Mouse (Mus musculus): ENCODE measurements around the gene Hhipl1. TPM values are rescaled to one million over a fixed set of nuclear protein-coding genes. Genes with fewer than 3 reads are reported as not detected.

Hhipl1 gene
- polyA plus RNA-seq, 1 experiment from 2014 or later, result 0.82 TPM

DNA sequence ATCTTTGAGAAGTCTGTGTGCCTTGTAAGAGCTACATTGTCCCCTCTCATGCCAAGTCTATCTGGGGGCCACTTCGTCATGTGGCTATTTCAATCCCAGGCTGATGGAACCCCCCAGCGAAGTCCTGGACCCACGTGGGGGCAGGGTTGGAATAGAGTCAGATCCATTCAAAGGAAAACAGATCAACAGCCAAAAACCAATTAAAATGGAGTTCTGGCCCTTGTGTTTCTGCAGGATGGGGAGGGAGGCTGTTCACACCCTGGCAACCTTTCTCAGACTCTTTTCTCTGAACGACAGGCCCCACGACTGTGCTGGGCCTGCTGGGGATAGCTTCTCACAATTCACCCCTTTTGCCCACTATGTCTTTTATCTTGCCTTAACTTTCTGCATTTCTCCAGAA is 20.3 kb downstream of the Hhipl1 start:
- WGBS, result 55% methylated on average over 5 of the region's 5 CpGs
- no peak overlapping the region for H3K9ac ChIP-seq
- no peaks in the 10 kb centered on the region for H3K36me3 ChIP-seq (ENCODE audit: insufficient read depth)
- no peak overlapping the region for H3K4me3 ChIP-seq (ENCODE audit: low read depth, low read length)
- DNase-seq (no peak), ATAC-seq (ENCODE audit: insufficient read depth) (no peak)
- peaks cover 44% of the 10 kb centered on the region for H3K27me3 ChIP-seq (ENCODE audit: insufficient read depth, low read length)
- no peak overlapping the region for H3K27ac ChIP-seq (ENCODE audit: low read depth)
- no peak overlapping the region for H3K4me2 ChIP-seq
- H3K4me1 ChIP-seq (ENCODE audit: insufficient read depth), result 0 out of 2 replicates have a peak, but pooled peaks cover 3% of the 10 kb centered on the region
- H3K9me3 ChIP-seq (ENCODE audit: low read depth, low read length), result no peaks in the 10 kb centered on the region
- no peak for TF ChIP-seq CTCF (IDR thresholded peaks at IDR 0.05; ENCODE audit: low read depth)

DNA sequence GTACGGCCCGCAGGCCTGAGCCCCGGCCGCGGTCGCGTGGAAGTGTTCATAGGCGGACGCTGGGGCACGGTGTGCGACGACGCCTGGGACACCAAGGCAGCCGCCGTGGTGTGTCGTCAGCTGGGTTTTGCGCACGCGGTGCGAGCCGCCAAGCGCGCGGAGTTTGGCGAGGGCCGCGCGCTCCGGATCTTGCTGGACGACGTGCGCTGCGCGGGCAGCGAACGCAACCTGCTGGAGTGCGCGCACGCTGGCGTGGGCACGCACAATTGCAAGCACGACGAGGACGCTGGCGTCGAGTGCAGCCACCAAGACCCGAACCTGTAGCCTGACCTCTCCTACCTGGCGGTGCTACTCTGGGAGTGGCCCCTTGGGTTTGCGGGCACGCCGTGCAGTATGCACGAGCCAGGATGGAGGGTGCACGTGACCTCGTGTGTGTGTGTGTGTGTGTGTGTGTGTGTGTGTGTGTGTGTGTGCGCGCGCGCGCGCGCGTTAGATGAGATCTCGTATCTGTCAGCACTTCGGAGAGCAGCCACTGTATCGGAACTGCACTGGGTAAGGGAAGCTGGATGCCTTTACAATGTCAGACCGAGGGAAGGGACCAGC is 21.9 kb downstream of the Hhipl1 start:
- H3K9me3 ChIP-seq (ENCODE audit: low read depth, low read length), result no peaks in the 10 kb centered on the region
- peak overlapping the region; percentile 39 for H3K4me3 ChIP-seq (ENCODE audit: low read depth, low read length)
- H3K27me3 ChIP-seq (ENCODE audit: insufficient read depth, low read length), result peaks cover 44% of the 10 kb centered on the region
- WGBS, result under 1% methylated on average over 66 of the region's 66 CpGs
- H3K27ac ChIP-seq (ENCODE audit: low read depth), result no peak overlapping the region
- ATAC-seq (ENCODE audit: insufficient read depth) (peak; percentile 44; the same call in 1 of the 2 replicates), DNase-seq (peak; percentile 74)
- TF ChIP-seq CTCF (IDR thresholded peaks at IDR 0.05; ENCODE audit: low read depth), result no peak
- H3K36me3 ChIP-seq (ENCODE audit: insufficient read depth), result no peaks in the 10 kb centered on the region
- H3K9ac ChIP-seq, result peak overlapping the region; percentile 16; the same call in 1 of the 2 replicates
- H3K4me1 ChIP-seq (ENCODE audit: insufficient read depth), result 0 out of 2 replicates have a peak, but pooled peaks cover 3% of the 10 kb centered on the region
- H3K4me2 ChIP-seq, result peak overlapping the region; percentile 75

DNA sequence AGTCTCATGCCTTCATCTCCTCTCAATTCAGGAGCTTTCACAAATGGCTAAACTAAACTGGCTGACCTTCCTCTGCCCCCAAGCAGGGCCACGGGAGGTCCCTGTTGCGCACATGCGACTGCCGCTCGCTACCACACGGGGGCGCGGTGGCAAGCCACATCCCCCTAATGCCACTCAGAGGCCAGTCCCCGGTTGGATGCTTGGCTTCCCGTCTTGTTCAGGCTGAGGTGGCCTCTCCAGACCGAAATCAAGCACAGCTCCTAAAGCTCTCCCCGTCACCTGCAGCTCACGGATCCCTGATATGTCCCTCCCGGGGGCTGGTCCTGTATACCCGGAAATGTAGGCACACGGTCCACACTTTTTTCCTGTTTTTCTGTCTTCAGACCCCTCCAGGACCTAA is 27.0 kb downstream of the Hhipl1 start:
- Histone ChIP-seq H3K9me3 (ENCODE audit: low read depth, low read length) (no peaks in the 10 kb centered on the region), H3K36me3 (ENCODE audit: insufficient read depth) (no peaks in the 10 kb centered on the region), H3K4me3 (ENCODE audit: low read depth, low read length) (peak overlapping the region; percentile 33), H3K9ac (no peak overlapping the region), H3K27me3 (ENCODE audit: insufficient read depth, low read length) (peaks cover 34% of the 10 kb centered on the region), H3K4me1 (ENCODE audit: insufficient read depth) (peaks cover 8% of the 10 kb centered on the region), H3K27ac (ENCODE audit: low read depth) (no peak overlapping the region), H3K4me2 (peak overlapping the region; percentile 100)
- peak; percentile 99 for TF ChIP-seq CTCF (IDR thresholded peaks at IDR 0.05; ENCODE audit: low read depth)
- 1% methylated on average over 16 of the region's 16 CpGs for WGBS
- ATAC-seq (ENCODE audit: insufficient read depth), result peak; percentile 45
- DNase-seq, result peak; percentile 94

DNA sequence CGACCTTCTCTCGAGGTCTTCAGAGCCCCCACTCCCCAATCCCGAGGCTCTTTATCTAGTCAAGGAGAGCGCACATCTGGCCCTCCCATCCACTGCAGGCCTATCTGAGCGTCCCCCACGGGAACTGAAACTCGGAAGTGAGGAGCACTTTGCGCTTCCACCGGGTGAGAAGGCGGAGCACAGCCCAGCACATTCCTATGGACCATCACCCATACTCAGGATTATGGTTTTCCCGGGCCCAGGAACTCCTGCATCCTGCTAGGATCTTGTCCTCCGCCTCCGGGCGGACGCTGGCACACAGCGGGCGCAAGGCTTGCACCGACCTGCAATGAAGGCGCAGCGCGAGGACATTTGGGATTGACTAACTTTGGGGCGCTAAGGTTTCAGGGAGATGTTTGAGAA is 27.4 kb downstream of the Hhipl1 start:
- H3K27ac ChIP-seq (ENCODE audit: low read depth), result peak overlapping the region; percentile 7; the same call in 1 of the 2 replicates
- peaks cover 29% of the 10 kb centered on the region for H3K27me3 ChIP-seq (ENCODE audit: insufficient read depth, low read length)
- peak overlapping the region; percentile 100 for H3K4me2 ChIP-seq
- H3K9me3 ChIP-seq (ENCODE audit: low read depth, low read length), result no peaks in the 10 kb centered on the region
- ATAC-seq (ENCODE audit: insufficient read depth) (peak; percentile 52), DNase-seq (no peak)
- H3K4me1 ChIP-seq (ENCODE audit: insufficient read depth), result peaks cover 7% of the 10 kb centered on the region
- under 1% methylated on average over 22 of the region's 22 CpGs for WGBS
- H3K36me3 ChIP-seq (ENCODE audit: insufficient read depth), result no peaks in the 10 kb centered on the region
- no peak overlapping the region for H3K9ac ChIP-seq
- peak overlapping the region; percentile 33 for H3K4me3 ChIP-seq (ENCODE audit: low read depth, low read length)
- no peak for TF ChIP-seq CTCF (IDR thresholded peaks at IDR 0.05; ENCODE audit: low read depth)

DNA sequence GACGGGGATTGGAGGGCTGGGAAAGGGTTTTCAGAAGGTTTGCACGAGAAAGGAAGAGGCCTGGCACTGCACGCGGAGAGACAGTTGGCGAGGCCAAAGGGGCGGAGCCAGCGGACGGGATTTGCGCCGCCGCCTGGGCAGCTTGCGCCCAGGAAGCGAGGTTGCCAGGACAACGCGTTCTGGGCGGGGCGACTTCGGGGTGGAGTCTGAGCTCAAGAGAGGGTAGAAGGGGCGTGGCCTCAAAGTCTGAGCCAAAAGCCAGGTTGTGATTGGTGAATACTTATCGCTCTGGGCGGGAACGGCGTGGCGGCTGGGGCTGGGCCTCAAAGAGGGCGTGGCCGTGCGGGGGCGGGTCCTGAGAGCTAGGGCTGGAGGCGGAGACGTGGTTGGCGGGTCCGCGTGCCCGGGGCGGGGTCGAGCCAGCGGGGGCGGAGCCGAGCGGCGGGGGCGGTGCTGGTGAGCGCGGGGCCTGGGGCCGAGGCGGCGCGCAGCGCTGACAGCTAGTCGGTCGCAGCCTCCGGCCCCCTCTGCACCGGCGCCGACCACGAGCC is 27.9 kb downstream of the Hhipl1 start, which contains the start of gene Cyp46a1:
Cyp46a1 (plus strand) TSS at position 487 of the 551 bp plus-strand sequence.
- Histone ChIP-seq H3K27me3 (ENCODE audit: insufficient read depth, low read length) (peaks cover 25% of the 10 kb centered on the region), H3K9ac (peak within 1 kb of the TSS; percentile 54), H3K27ac (ENCODE audit: low read depth) (peak within 1 kb of the TSS; percentile 7; the same call in 1 of the 2 replicates), H3K36me3 (ENCODE audit: insufficient read depth) (no peaks in the 10 kb centered on the region), H3K4me2 (peak within 1 kb of the TSS; percentile 100), H3K4me3 (ENCODE audit: low read depth, low read length) (peak within 1 kb of the TSS; percentile 66), H3K4me1 (ENCODE audit: insufficient read depth) (peaks cover 6% of the 10 kb centered on the region), H3K9me3 (ENCODE audit: low read depth, low read length) (no peaks in the 10 kb centered on the region)
- DNase-seq, result peak; percentile 100
- under 1% methylated on average over 31 of the region's 56 CpGs for WGBS
- peak; percentile 25; the same call in 1 of the 2 replicates for TF ChIP-seq CTCF (IDR thresholded peaks at IDR 0.05; ENCODE audit: low read depth)
- peak; percentile 88 for ATAC-seq (ENCODE audit: insufficient read depth)

DNA sequence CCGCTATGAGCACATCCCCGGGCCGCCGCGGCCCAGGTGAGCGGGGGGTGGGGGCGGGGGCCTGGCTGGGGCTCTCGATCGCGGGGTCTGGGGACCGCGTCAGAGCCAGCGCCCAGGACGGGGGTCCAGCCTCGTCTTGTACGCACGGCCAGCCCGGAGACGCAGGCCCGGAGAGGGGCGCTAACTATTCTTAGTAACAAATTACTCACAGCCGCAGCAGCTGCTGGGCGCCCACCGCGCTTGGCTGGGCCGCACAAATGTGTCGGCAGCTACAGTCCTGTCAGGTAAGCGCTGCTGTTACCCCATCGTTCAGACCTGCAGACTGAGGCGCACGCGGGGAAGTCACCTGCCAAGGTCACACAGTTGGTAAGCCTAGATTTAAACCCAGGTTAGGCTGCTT is 28.5 kb downstream of the Hhipl1 start:
- peak overlapping the region; percentile 100 for H3K4me2 ChIP-seq
- 1% methylated on average over 32 of the region's 32 CpGs for WGBS
- no peaks in the 10 kb centered on the region for H3K36me3 ChIP-seq (ENCODE audit: insufficient read depth)
- H3K4me1 ChIP-seq (ENCODE audit: insufficient read depth), result peaks cover 6% of the 10 kb centered on the region
- no peak for TF ChIP-seq CTCF (IDR thresholded peaks at IDR 0.05; ENCODE audit: low read depth)
- peak overlapping the region; percentile 54 for H3K9ac ChIP-seq
- H3K27ac ChIP-seq (ENCODE audit: low read depth), result no peak overlapping the region
- H3K4me3 ChIP-seq (ENCODE audit: low read depth, low read length), result peak overlapping the region; percentile 66
- H3K9me3 ChIP-seq (ENCODE audit: low read depth, low read length), result no peaks in the 10 kb centered on the region
- DNase-seq (peak; percentile 48), ATAC-seq (ENCODE audit: insufficient read depth) (no peak; the same call in 1 of the 2 replicates)
- peaks cover 19% of the 10 kb centered on the region; the same call in 1 of the 2 replicates for H3K27me3 ChIP-seq (ENCODE audit: insufficient read depth, low read length)

DNA sequence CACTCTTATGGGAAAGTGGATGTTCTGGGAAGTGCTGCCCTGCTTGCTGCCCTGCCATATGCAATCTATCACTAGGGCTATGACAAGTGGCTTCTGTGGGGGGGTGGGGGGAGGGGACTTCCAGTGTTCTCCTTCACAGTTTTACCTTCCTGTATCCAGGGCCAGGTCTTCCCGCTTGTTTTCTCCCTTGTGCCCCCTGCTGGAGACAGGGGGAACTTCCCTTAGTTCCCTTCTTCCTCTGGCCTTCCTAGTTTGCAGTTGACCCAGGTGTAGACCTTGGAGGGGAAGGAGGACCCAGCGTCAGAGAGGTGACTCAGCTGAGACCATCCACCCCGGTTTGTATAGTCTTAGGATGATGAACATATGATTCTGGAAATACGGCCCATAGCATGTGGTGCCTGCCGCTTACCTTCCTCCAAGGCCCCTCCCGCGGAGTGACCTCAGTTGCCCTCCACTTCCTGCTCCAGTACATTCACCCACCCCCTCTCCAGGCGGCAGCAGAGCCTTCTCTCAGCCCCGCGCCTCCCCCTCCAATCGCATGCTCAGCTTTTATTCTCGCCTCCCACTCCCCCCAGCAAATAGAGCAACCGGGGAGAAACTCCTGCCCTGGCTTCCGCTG is 32.6 kb downstream of the Hhipl1 start:
- Histone ChIP-seq H3K27me3 (ENCODE audit: insufficient read depth, low read length) (peaks cover 8% of the 10 kb centered on the region; the same call in 1 of the 2 replicates), H3K4me1 (ENCODE audit: insufficient read depth) (no peaks in the 10 kb centered on the region; the same call in 1 of the 2 replicates), H3K36me3 (ENCODE audit: insufficient read depth) (no peaks in the 10 kb centered on the region), H3K9me3 (ENCODE audit: low read depth, low read length) (no peaks in the 10 kb centered on the region), H3K4me2 (no peak overlapping the region), H3K27ac (ENCODE audit: low read depth) (no peak overlapping the region), H3K9ac (no peak overlapping the region), H3K4me3 (ENCODE audit: low read depth, low read length) (no peak overlapping the region)
- no peak for ATAC-seq (ENCODE audit: insufficient read depth)
- WGBS, result 14% methylated on average over 14 of the region's 14 CpGs
- DNase-seq, result peak; percentile 73
- peak; percentile 87 for TF ChIP-seq CTCF (IDR thresholded peaks at IDR 0.05; ENCODE audit: low read depth)

Measured in lung, embryonic 14.5 days (tissue).